Mouse (Mus musculus): ENCODE measurements around the gene Mia2. TPM values are rescaled to one million over a fixed set of nuclear protein-coding genes. Genes with fewer than 3 reads are reported as not detected.

Gene Mia2
- polyA plus RNA-seq, 1 experiment from 2014 or later: 32.5 TPM

GRCm38 (mm10) chr12:59105914-59106313 is 10.3 kb downstream of the Mia2 start:
- Histone ChIP-seq H3K4me2 (no peak overlapping the region), H3K27ac (replicated peaks) (no peak overlapping the region), H3K27me3 (replicated peaks) (no peaks in the 10 kb centered on the region), H3K4me3 (replicated peaks) (no peak overlapping the region), H3K9me3 (replicated peaks) (no peaks in the 10 kb centered on the region), H3K4me1 (no peaks in the 10 kb centered on the region), H3K9ac (replicated peaks) (no peak overlapping the region), H3K36me3 (no peaks in the 10 kb centered on the region)
- no peak for ATAC-seq (ENCODE audit: low FRiP score)
- 79% methylated on average over 6 of the region's 6 CpGs for WGBS

- H3K4me1 ChIP-seq: no peaks in the 10 kb centered on the region
- H3K4me2 ChIP-seq: no peak overlapping the region
- H3K36me3 ChIP-seq: no peaks in the 10 kb centered on the region
- WGBS: 93% methylated on average over 5 of the region's 5 CpGs
- H3K27me3 ChIP-seq (replicated peaks): no peaks in the 10 kb centered on the region
- no peak overlapping the region for H3K27ac ChIP-seq (replicated peaks)
- no peaks in the 10 kb centered on the region for H3K9me3 ChIP-seq (replicated peaks)
- ATAC-seq (ENCODE audit: low FRiP score): no peak
- no peak overlapping the region for H3K9ac ChIP-seq (replicated peaks)
- no peak overlapping the region for H3K4me3 ChIP-seq (replicated peaks)
Measured at GRCm38 (mm10) chr12:59106491-59106890, 10.9 kb downstream of the Mia2 start.

GRCm38 (mm10) chr12:59107926-59108325 is 12.3 kb downstream of the Mia2 start:
- WGBS: 86% methylated on average over 4 of the region's 4 CpGs
- H3K27me3 ChIP-seq (replicated peaks): no peaks in the 10 kb centered on the region
- H3K9me3 ChIP-seq (replicated peaks): no peaks in the 10 kb centered on the region
- no peaks in the 10 kb centered on the region for H3K4me1 ChIP-seq
- no peak overlapping the region for H3K4me3 ChIP-seq (replicated peaks)
- H3K27ac ChIP-seq (replicated peaks): no peak overlapping the region
- no peaks in the 10 kb centered on the region for H3K36me3 ChIP-seq
- no peak overlapping the region for H3K9ac ChIP-seq (replicated peaks)
- H3K4me2 ChIP-seq: no peak overlapping the region
- no peak for ATAC-seq (ENCODE audit: low FRiP score)

- Histone ChIP-seq H3K9ac (replicated peaks) (no peak overlapping the region), H3K36me3 (no peaks in the 10 kb centered on the region), H3K27me3 (replicated peaks) (no peaks in the 10 kb centered on the region), H3K9me3 (replicated peaks) (no peaks in the 10 kb centered on the region), H3K4me1 (no peaks in the 10 kb centered on the region), H3K27ac (replicated peaks) (no peak overlapping the region), H3K4me3 (replicated peaks) (no peak overlapping the region), H3K4me2 (no peak overlapping the region)
- no peak for ATAC-seq (ENCODE audit: low FRiP score)
- 87% methylated on average over 3 of the region's 3 CpGs for WGBS
Measured at GRCm38 (mm10) chr12:59117184-59117583, 21.6 kb downstream of the Mia2 start.

GRCm38 (mm10) chr12:59125426-59125825 is 29.8 kb downstream of the Mia2 start:
- Histone ChIP-seq H3K4me1 (peaks cover 9% of the 10 kb centered on the region), H3K9ac (replicated peaks) (no peak overlapping the region), H3K9me3 (replicated peaks) (no peaks in the 10 kb centered on the region), H3K36me3 (no peaks in the 10 kb centered on the region), H3K4me3 (replicated peaks) (no peak overlapping the region), H3K27ac (replicated peaks) (no peak overlapping the region), H3K27me3 (replicated peaks) (no peaks in the 10 kb centered on the region), H3K4me2 (no peak overlapping the region)
- WGBS: 84% methylated on average over 2 of the region's 2 CpGs
- ATAC-seq (ENCODE audit: low FRiP score): no peak

GRCm38 (mm10) chr12:59128501-59128900 is 32.9 kb downstream of the Mia2 start:
- Histone ChIP-seq H3K27ac (replicated peaks) (no peak overlapping the region), H3K36me3 (no peaks in the 10 kb centered on the region), H3K4me1 (peaks cover 23% of the 10 kb centered on the region), H3K4me3 (replicated peaks) (no peak overlapping the region), H3K4me2 (no peak overlapping the region), H3K27me3 (replicated peaks) (no peaks in the 10 kb centered on the region), H3K9ac (replicated peaks) (no peak overlapping the region), H3K9me3 (replicated peaks) (no peaks in the 10 kb centered on the region)
- no peak for ATAC-seq (ENCODE audit: low FRiP score)
- WGBS: 90% methylated on average over 10 of the region's 10 CpGs

GRCm38 (mm10) chr12:59129038-59129437 is 33.4 kb downstream of the Mia2 start:
- Histone ChIP-seq H3K4me2 (peak overlapping the region; percentile 76), H3K27ac (replicated peaks) (no peak overlapping the region), H3K4me1 (peaks cover 23% of the 10 kb centered on the region), H3K27me3 (replicated peaks) (no peaks in the 10 kb centered on the region), H3K9me3 (replicated peaks) (no peaks in the 10 kb centered on the region), H3K4me3 (replicated peaks) (no peak overlapping the region), H3K9ac (replicated peaks) (no peak overlapping the region), H3K36me3 (no peaks in the 10 kb centered on the region)
- no peak for ATAC-seq (ENCODE audit: low FRiP score)
- WGBS: 63% methylated on average over 7 of the region's 7 CpGs

- peak overlapping the region; percentile 95 for H3K4me3 ChIP-seq (replicated peaks)
- no peak for ATAC-seq (ENCODE audit: low FRiP score)
- peaks cover 23% of the 10 kb centered on the region for H3K4me1 ChIP-seq
- H3K9ac ChIP-seq (replicated peaks): 0 out of 2 replicates have a peak overlapping the region, but pooled peaks have one; percentile 39
- H3K27ac ChIP-seq (replicated peaks): 0 out of 2 replicates have a peak overlapping the region, but pooled peaks have one; percentile 46
- H3K4me2 ChIP-seq: peak overlapping the region; percentile 76
- H3K36me3 ChIP-seq: no peaks in the 10 kb centered on the region
- H3K9me3 ChIP-seq (replicated peaks): no peaks in the 10 kb centered on the region
- WGBS: 12% methylated on average over 6 of the region's 6 CpGs
- H3K27me3 ChIP-seq (replicated peaks): no peaks in the 10 kb centered on the region
Measured at GRCm38 (mm10) chr12:59129592-59129991, 34.0 kb downstream of the Mia2 start.

- H3K4me1 ChIP-seq: peaks cover 23% of the 10 kb centered on the region
- H3K27ac ChIP-seq (replicated peaks): peak overlapping the region; percentile 93; the same call in 1 of the 2 replicates
- no peaks in the 10 kb centered on the region for H3K9me3 ChIP-seq (replicated peaks)
- peak overlapping the region; percentile 95 for H3K4me3 ChIP-seq (replicated peaks)
- 6% methylated on average over 3 of the region's 3 CpGs for WGBS
- ATAC-seq (ENCODE audit: low FRiP score): no peak
- no peaks in the 10 kb centered on the region for H3K27me3 ChIP-seq (replicated peaks)
- peak overlapping the region; percentile 92 for H3K9ac ChIP-seq (replicated peaks)
- no peaks in the 10 kb centered on the region for H3K36me3 ChIP-seq
- H3K4me2 ChIP-seq: peak overlapping the region; percentile 76
Measured at GRCm38 (mm10) chr12:59130249-59130648, 34.6 kb downstream of the Mia2 start.

- H3K36me3 ChIP-seq: no peaks in the 10 kb centered on the region
- WGBS: under 1% methylated on average over 92 of the region's 100 CpGs
- H3K9ac ChIP-seq (replicated peaks): peak overlapping the region; percentile 92
- peaks cover 23% of the 10 kb centered on the region for H3K4me1 ChIP-seq
- H3K27me3 ChIP-seq (replicated peaks): no peaks in the 10 kb centered on the region
- peak overlapping the region; percentile 93 for H3K27ac ChIP-seq (replicated peaks)
- peak overlapping the region; percentile 76 for H3K4me2 ChIP-seq
- ATAC-seq (ENCODE audit: low FRiP score): peak; percentile 98
- H3K4me3 ChIP-seq (replicated peaks): peak overlapping the region; percentile 95
- no peaks in the 10 kb centered on the region for H3K9me3 ChIP-seq (replicated peaks)
Measured at GRCm38 (mm10) chr12:59130651-59131577, 35.3 kb downstream of the Mia2 start.

- Histone ChIP-seq H3K27me3 (replicated peaks) (no peaks in the 10 kb centered on the region), H3K36me3 (no peaks in the 10 kb centered on the region), H3K4me1 (peaks cover 23% of the 10 kb centered on the region), H3K4me3 (replicated peaks) (peak overlapping the region; percentile 95), H3K4me2 (peak overlapping the region; percentile 76), H3K27ac (replicated peaks) (peak overlapping the region; percentile 93), H3K9me3 (replicated peaks) (no peaks in the 10 kb centered on the region), H3K9ac (replicated peaks) (peak overlapping the region; percentile 92)
- under 1% methylated on average over 30 of the region's 30 CpGs for WGBS
- peak; percentile 68 for ATAC-seq (ENCODE audit: low FRiP score)
Measured at GRCm38 (mm10) chr12:59131578-59131946, 36.0 kb downstream of the Mia2 start.

- Histone ChIP-seq H3K4me3 (replicated peaks) (peak overlapping the region; percentile 95), H3K9me3 (replicated peaks) (no peaks in the 10 kb centered on the region), H3K4me1 (peaks cover 23% of the 10 kb centered on the region), H3K4me2 (peak overlapping the region; percentile 76), H3K36me3 (no peaks in the 10 kb centered on the region), H3K27me3 (replicated peaks) (no peaks in the 10 kb centered on the region), H3K27ac (replicated peaks) (no peak overlapping the region), H3K9ac (replicated peaks) (0 out of 2 replicates have a peak overlapping the region, but pooled peaks have one; percentile 5)
- WGBS: 62% methylated on average over 3 of the region's 3 CpGs
- no peak for ATAC-seq (ENCODE audit: low FRiP score)
Measured at GRCm38 (mm10) chr12:59132462-59132861, 36.9 kb downstream of the Mia2 start.

Measured in neural tube, embryonic 15.5 days (tissue).